Mouse (Mus musculus) heart, embryonic 15.5 days (tissue): ENCODE results near the gene Nol10. TPM values are rescaled to one million over a fixed set of nuclear protein-coding genes. Genes with fewer than 3 reads are reported as not detected.

Experiments
- ATAC-seq: fragments of 200-750 bp; cut with Nextera tagmentation; replicated peaks from 2 replicates; pipeline ENCODE4 v1.8.0; 2017; ENCODE audit warnings: low read depth, moderate TSS enrichment; ENCODE audit not compliant: insufficient number of reproducible peaks, insufficient read depth, low FRiP score
- H3K27ac ChIP-seq: fragments of 300-500 bp; sonication (generic); 2 replicates; pipeline ENCODE4 v1.5.1; 2015; ENCODE audit warnings: mild to moderate bottlenecking, inconsistent platforms
- H3K27me3 ChIP-seq: fragments of 300-500 bp; sonication (generic); 2 replicates; pipeline ENCODE4 v1.6.1; 2015; ENCODE audit warnings: inconsistent platforms
- H3K36me3 ChIP-seq: fragments of 300-500 bp; sonication (generic); 2 replicates; pipeline ENCODE4 v1.6.1; 2015; ENCODE audit warnings: mild to moderate bottlenecking, inconsistent platforms
- H3K4me1 ChIP-seq: fragments of 300-500 bp; sonication (generic); replicated peaks from 2 replicates; pipeline ENCODE4 v1.6.1; 2015; ENCODE audit warnings: inconsistent platforms
- H3K4me2 ChIP-seq: fragments of 300-500 bp; sonication (generic); 2 replicates; pipeline ENCODE4 v1.6.1; 2015; ENCODE audit warnings: inconsistent platforms, mild to moderate bottlenecking, moderate library complexity
- H3K4me3 ChIP-seq: fragments of 300-500 bp; sonication (generic); 2 replicates; pipeline ENCODE4 v1.5.1; 2015; ENCODE audit warnings: mild to moderate bottlenecking, inconsistent platforms
- H3K9ac ChIP-seq: fragments of 300-500 bp; sonication (generic); 2 replicates; pipeline ENCODE4 v1.6.1; 2015; ENCODE audit warnings: mild to moderate bottlenecking, inconsistent platforms
- H3K9me3 ChIP-seq: fragments of 300-500 bp; sonication (generic); replicated peaks from 2 replicates; pipeline ENCODE4 v1.6.1; 2016; ENCODE audit warnings: inconsistent platforms
- WGBS: fragments of 180-500 bp; shearing (Covaris S2); methylation state at CpG from one replicate; pipeline ENCODE4 v1.1.7; 2015; ENCODE audit warnings: mixed read lengths; 5-methylcytosine and 5-hydroxymethylcytosine counted together
- polyA plus RNA-seq: library from polyadenylated mRNA; unstranded; fragments of >200 nt; fragmentation: Nextera tagmentation; extraction: Ambion mirVana; gene quantifications from 2 replicates; pipeline ENCODE4 v1.2.1, GENCODE M21; 2015

The Nol10 gene
- polyA plus RNA-seq, 1 experiment from 2014 or later: 11.2 TPM

GRCm38 (mm10) chr12:17387332-17388135 lies 39.3 kb downstream of the Nol10 start:
- Histone ChIP-seq H3K36me3 (0 out of 2 replicates have a peak, but pooled peaks cover 2% of the 10 kb centered on the region), H3K27ac (no peak overlapping the region), H3K27me3 (no peaks in the 10 kb centered on the region), H3K9ac (no peak overlapping the region), H3K4me2 (no peak overlapping the region), H3K4me3 (no peak overlapping the region), H3K9me3 (no peaks in the 10 kb centered on the region), H3K4me1 (peaks cover 6% of the 10 kb centered on the region)
- 78% methylated on average over 12 of the region's 12 CpGs for whole genome bisulfite sequencing
- no peak for ATAC-seq

GRCm38 (mm10) chr12:17388136-17388437 lies 39.8 kb downstream of the Nol10 start:
- peaks cover 6% of the 10 kb centered on the region for H3K4me1 ChIP-seq
- no peaks in the 10 kb centered on the region for H3K9me3 ChIP-seq
- H3K9ac ChIP-seq: no peak overlapping the region
- no peaks in the 10 kb centered on the region for H3K27me3 ChIP-seq
- no peaks in the 10 kb centered on the region for H3K36me3 ChIP-seq
- no peak overlapping the region for H3K27ac ChIP-seq
- no peak overlapping the region for H3K4me3 ChIP-seq
- H3K4me2 ChIP-seq: no peak overlapping the region
- no peak for ATAC-seq
- WGBS: 94% methylated on average over 1 of the region's 1 CpGs

- Histone ChIP-seq H3K9ac (no peak overlapping the region), H3K4me2 (no peak overlapping the region), H3K27ac (0 out of 2 replicates have a peak overlapping the region, but pooled peaks have one; percentile 37), H3K9me3 (no peaks in the 10 kb centered on the region), H3K4me3 (no peak overlapping the region), H3K27me3 (no peaks in the 10 kb centered on the region), H3K4me1 (peaks cover 6% of the 10 kb centered on the region), H3K36me3 (no peaks in the 10 kb centered on the region)
- no peak for ATAC-seq
Measured at GRCm38 (mm10) chr12:17390036-17390435, 41.8 kb downstream of the Nol10 start.

- no peak for ATAC-seq
- 42% methylated on average over 4 of the region's 4 CpGs for WGBS
- H3K27ac ChIP-seq: peak overlapping the region; percentile 37; the same call in 1 of the 2 replicates
Measured at GRCm38 (mm10) chr12:17390510-17390909, 42.3 kb downstream of the Nol10 start.

DNA sequence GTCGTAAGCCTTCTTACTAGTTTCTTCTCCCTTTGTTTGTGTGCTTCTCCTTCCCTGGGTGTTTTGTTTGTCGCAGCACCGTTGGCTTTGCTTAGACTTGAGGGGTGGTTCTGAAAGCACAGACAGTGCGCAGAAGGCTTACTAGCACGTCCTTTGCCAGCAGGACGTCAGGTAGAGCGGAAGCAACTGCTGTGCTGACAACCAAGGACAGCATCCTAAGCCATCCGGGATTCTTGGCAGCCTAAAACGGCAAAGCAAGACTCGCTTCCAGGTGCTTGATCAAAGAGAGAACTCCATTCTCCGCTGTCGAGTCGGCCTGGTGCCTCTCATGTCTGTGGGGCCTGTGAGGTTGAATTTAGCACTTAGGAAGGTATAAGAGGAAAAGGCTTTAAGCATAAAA lies 44.9 kb downstream of the Nol10 start:
- no peaks in the 10 kb centered on the region for H3K36me3 ChIP-seq
- H3K27me3 ChIP-seq: no peaks in the 10 kb centered on the region
- H3K4me2 ChIP-seq: no peak overlapping the region
- no peak overlapping the region for H3K9ac ChIP-seq
- no peak overlapping the region for H3K4me3 ChIP-seq
- WGBS: 73% methylated on average over 13 of the region's 13 CpGs
- H3K4me1 ChIP-seq: peaks cover 3% of the 10 kb centered on the region
- H3K27ac ChIP-seq: no peak overlapping the region
- no peaks in the 10 kb centered on the region for H3K9me3 ChIP-seq
- no peak for ATAC-seq

More at GRCm38 (mm10) chr12:17390510-17390909, 42.3 kb downstream of the Nol10 start:
- no peaks in the 10 kb centered on the region for H3K27me3 ChIP-seq
- no peaks in the 10 kb centered on the region for H3K9me3 ChIP-seq
- no peak overlapping the region for H3K4me3 ChIP-seq
- no peaks in the 10 kb centered on the region for H3K36me3 ChIP-seq
- peaks cover 6% of the 10 kb centered on the region for H3K4me1 ChIP-seq
- H3K9ac ChIP-seq: no peak overlapping the region
- H3K4me2 ChIP-seq: no peak overlapping the region

GRCm38 (mm10) chr12:17397150-17397549 lies 48.9 kb downstream of the Nol10 start:
- 0 out of 2 replicates have a peak, but pooled peaks cover 1% of the 10 kb centered on the region for H3K36me3 ChIP-seq
- H3K4me1 ChIP-seq: no peaks in the 10 kb centered on the region
- H3K27ac ChIP-seq: no peak overlapping the region
- no peaks in the 10 kb centered on the region for H3K9me3 ChIP-seq
- H3K9ac ChIP-seq: no peak overlapping the region
- 81% methylated on average over 2 of the region's 2 CpGs for WGBS
- H3K27me3 ChIP-seq: no peaks in the 10 kb centered on the region
- ATAC-seq: no peak
- no peak overlapping the region for H3K4me2 ChIP-seq
- no peak overlapping the region for H3K4me3 ChIP-seq

DNA sequence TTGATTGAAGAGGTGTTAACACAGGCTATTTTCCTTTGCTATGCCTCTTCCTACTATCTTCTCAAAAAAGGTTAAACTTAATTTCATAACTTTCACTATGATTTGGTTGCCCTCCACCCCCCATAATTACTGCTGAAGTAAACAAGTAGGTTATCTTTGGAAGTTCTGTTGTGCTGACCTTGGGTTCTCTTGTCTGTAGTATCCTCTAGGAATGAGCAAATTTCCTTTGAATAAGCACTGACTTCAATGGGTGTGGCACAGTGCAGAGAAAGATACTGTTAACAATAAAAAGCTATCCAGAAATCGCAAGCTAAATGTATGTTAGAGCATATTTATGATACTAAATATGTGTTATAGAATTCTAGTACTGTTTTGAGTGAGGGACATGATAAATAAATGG lies 53.2 kb downstream of the Nol10 start:
- H3K4me2 ChIP-seq: no peak overlapping the region
- no peak for ATAC-seq
- no peak overlapping the region for H3K4me3 ChIP-seq
- H3K27ac ChIP-seq: no peak overlapping the region
- no peaks in the 10 kb centered on the region for H3K9me3 ChIP-seq
- H3K36me3 ChIP-seq: peaks cover 15% of the 10 kb centered on the region
- 96% methylated on average over 1 of the region's 1 CpGs for WGBS
- no peaks in the 10 kb centered on the region for H3K27me3 ChIP-seq
- no peak overlapping the region for H3K9ac ChIP-seq
- no peaks in the 10 kb centered on the region for H3K4me1 ChIP-seq

DNA sequence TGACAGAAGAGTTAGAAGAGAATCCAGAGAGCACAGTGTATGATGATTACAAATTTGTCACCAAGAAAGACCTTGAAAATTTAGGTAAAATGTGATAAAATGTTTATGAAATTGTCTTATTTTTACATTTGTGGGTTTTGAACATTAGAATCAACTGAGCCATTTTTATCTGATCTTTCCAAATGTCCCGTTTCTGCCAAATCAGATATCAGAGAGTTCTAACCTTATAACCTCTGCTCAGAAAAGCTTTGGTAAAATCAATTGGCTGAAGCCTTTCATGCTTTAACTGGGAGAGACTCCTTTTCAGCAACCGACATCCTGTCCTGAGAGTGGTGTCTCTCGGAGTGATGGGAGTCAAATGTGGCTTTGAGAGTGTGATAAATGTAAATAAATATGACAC lies 53.9 kb downstream of the Nol10 start:
- H3K9ac ChIP-seq: no peak overlapping the region
- no peaks in the 10 kb centered on the region for H3K9me3 ChIP-seq
- no peak overlapping the region for H3K4me3 ChIP-seq
- no peak overlapping the region for H3K27ac ChIP-seq
- no peak overlapping the region for H3K4me2 ChIP-seq
- WGBS: 77% methylated on average over 3 of the region's 3 CpGs
- no peaks in the 10 kb centered on the region for H3K27me3 ChIP-seq
- H3K4me1 ChIP-seq: no peaks in the 10 kb centered on the region
- ATAC-seq: no peak
- peaks cover 15% of the 10 kb centered on the region for H3K36me3 ChIP-seq

GRCm38 (mm10) chr12:17403998-17404397 lies 55.7 kb downstream of the Nol10 start:
- ATAC-seq: no peak

DNA sequence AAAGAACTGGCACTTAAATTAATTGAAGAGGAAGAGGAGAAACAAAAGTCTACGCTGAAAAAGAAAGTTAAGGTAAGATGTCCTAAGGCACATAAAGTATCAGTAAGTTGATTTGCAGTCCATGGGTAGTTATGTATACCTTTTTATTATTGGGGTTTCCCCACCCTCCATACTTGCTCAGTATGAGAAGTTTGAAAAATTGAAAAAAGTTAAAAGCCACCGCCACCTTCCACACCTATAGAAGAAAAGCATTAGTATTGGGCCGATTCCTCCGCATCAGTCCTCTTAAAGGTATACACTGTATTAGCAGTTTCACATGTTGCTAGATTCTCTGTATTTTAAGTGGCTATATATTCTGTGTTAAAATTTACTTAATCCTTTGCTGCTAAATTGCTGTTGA lies 58.6 kb downstream of the Nol10 start:
- Histone ChIP-seq H3K27me3 (no peaks in the 10 kb centered on the region), H3K4me3 (no peak overlapping the region), H3K9ac (no peak overlapping the region), H3K4me1 (peaks cover 3% of the 10 kb centered on the region), H3K36me3 (peaks cover 15% of the 10 kb centered on the region), H3K27ac (no peak overlapping the region), H3K4me2 (no peak overlapping the region), H3K9me3 (no peaks in the 10 kb centered on the region)
- 96% methylated on average over 4 of the region's 4 CpGs for WGBS
- no peak for ATAC-seq

More at GRCm38 (mm10) chr12:17403998-17404397, 55.7 kb downstream of the Nol10 start:
- H3K4me1 ChIP-seq: no peaks in the 10 kb centered on the region
- H3K4me2 ChIP-seq: no peak overlapping the region
- H3K4me3 ChIP-seq: no peak overlapping the region
- H3K36me3 ChIP-seq: peaks cover 15% of the 10 kb centered on the region
- H3K9ac ChIP-seq: no peak overlapping the region
- WGBS: 91% methylated on average over 4 of the region's 4 CpGs
- H3K27ac ChIP-seq: no peak overlapping the region
- no peaks in the 10 kb centered on the region for H3K27me3 ChIP-seq
- H3K9me3 ChIP-seq: no peaks in the 10 kb centered on the region

GRCm38 (mm10) chr12:17408312-17408711 lies 60.1 kb downstream of the Nol10 start:
- H3K9ac ChIP-seq: no peak overlapping the region
- WGBS: 90% methylated on average over 7 of the region's 7 CpGs
- ATAC-seq: no peak
- no peak overlapping the region for H3K4me3 ChIP-seq
- no peak overlapping the region for H3K27ac ChIP-seq
- H3K36me3 ChIP-seq: peaks cover 10% of the 10 kb centered on the region
- no peaks in the 10 kb centered on the region for H3K9me3 ChIP-seq
- H3K4me1 ChIP-seq: peaks cover 7% of the 10 kb centered on the region
- H3K4me2 ChIP-seq: no peak overlapping the region
- H3K27me3 ChIP-seq: no peaks in the 10 kb centered on the region

DNA sequence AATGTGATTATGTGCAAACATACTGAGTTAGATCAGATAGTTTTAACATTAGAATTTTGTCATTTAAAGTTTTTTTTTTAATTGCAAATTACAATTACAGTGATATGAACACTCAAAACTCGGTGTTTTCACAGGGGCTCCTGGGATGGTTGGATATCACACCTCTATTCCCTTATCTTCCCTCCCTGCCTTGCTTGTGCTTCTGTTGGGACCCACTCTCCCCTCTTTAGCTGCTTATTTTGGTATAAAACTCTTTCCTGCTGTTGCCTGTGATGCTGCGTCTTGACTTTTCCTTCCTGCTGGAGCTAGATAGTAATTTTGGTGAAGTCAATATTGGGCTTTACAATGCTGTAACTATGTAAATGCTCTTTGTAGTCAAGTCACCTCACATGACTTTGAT lies 63.0 kb downstream of the Nol10 start:
- Histone ChIP-seq H3K9me3 (no peaks in the 10 kb centered on the region), H3K27me3 (no peaks in the 10 kb centered on the region), H3K27ac (no peak overlapping the region), H3K4me1 (peaks cover 7% of the 10 kb centered on the region), H3K4me3 (no peak overlapping the region), H3K4me2 (no peak overlapping the region), H3K9ac (no peak overlapping the region), H3K36me3 (peaks cover 4% of the 10 kb centered on the region)
- no peak for ATAC-seq
- 76% methylated on average over 2 of the region's 2 CpGs for WGBS
